Mouse (Mus musculus) small intestine, adult 2 months (tissue): ENCODE results near the gene Gkn3.

Source experiments
- CTCF ChIP-seq: fragments of 200-500 bp; IDR thresholded peaks from 2 replicates; pipeline ENCODE4 v1.5.1; 2012; ENCODE audit warnings: low read depth, mild to moderate bottlenecking, control low read depth, inconsistent platforms, low read length, moderate library complexity, mixed read lengths; ENCODE audit not compliant: insufficient replicate concordance, insufficient read length; ENCODE audit errors: extremely low read depth
- POLR2A ChIP-seq: fragments of 200-500 bp; IDR thresholded peaks from 2 replicates; pipeline ENCODE4 v1.6.1; 2012; ENCODE audit warnings: low read depth, mild to moderate bottlenecking, control low read depth, inconsistent platforms, low read length, moderate library complexity

DNA sequence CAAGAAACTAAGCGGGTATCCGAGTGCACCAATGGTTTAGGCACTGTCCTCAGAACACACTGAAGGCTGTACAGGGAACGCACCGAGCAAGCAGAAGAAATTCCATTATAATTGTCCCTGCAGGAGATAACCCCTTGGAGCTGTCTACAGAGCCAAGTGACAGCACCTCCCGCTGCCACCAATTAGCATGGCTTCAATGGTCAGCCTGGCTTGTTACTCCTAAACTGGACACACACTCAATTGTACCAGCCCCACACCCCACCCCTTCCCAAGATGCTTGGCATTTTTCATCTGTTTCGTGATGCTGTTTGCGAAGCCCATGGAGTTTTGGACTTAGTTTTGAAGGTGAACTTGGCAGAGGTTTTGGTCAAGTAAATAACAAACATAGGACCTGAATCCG lies 38.9 kb upstream of the Gkn3 start:
- no peak for TF ChIP-seq CTCF
- no peak for TF ChIP-seq POLR2A
